Mouse (Mus musculus): ENCODE results near the gene Cutal. TPM values are rescaled to one million over a fixed set of nuclear protein-coding genes. Genes with fewer than 3 reads are reported as not detected.

Cutal gene
- total RNA-seq, 2 experiments from 2014 or later: 0.48 to 1.2 TPM

GRCm38 (mm10) chr2:34883190-34883589 lies 9.0 kb downstream of the Cutal start:
- DNase-seq (ENCODE audit: low spot score in 2 of 2): no peak

- DNase-seq (ENCODE audit: low spot score in 2 of 2): no peak
Observed at GRCm38 (mm10) chr2:34884186-34884585, 10.0 kb downstream of the Cutal start.

GRCm38 (mm10) chr2:34893950-34894349 lies 19.8 kb downstream of the Cutal start:
- DNase-seq (ENCODE audit: low spot score in 2 of 2): no peak

DNA sequence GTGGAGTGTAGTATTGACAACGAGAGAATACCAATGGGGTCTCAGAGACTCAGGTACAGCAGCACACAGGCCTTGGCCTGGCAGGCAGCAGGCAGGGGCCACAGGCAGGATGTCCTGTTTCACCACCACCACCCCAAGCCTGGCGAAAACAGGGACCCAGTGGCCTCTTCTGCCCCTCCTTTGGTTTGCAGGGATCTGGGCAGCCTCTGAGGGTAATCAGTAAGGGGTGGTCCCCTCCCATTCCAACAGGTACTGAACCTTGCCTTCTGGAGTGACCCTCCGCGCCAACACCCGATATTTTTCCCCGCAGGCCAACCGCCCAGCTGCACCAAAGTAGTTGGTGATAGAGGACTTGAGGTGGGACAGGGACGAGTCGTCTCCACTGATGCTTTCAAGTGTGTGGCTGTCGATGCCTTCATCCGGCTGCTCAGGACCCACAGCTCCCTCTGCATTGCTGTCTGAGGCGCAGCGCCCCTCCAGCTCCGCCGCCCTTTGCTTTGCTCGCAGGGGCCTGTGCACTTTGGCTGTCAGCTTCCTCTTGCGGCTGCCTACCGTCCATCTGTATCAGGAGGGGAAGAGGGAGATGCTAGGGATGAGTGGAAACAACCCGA lies 21.4 kb downstream of the Cutal start:
- DNase-seq (ENCODE audit: low spot score in 2 of 2): no peak

DNA sequence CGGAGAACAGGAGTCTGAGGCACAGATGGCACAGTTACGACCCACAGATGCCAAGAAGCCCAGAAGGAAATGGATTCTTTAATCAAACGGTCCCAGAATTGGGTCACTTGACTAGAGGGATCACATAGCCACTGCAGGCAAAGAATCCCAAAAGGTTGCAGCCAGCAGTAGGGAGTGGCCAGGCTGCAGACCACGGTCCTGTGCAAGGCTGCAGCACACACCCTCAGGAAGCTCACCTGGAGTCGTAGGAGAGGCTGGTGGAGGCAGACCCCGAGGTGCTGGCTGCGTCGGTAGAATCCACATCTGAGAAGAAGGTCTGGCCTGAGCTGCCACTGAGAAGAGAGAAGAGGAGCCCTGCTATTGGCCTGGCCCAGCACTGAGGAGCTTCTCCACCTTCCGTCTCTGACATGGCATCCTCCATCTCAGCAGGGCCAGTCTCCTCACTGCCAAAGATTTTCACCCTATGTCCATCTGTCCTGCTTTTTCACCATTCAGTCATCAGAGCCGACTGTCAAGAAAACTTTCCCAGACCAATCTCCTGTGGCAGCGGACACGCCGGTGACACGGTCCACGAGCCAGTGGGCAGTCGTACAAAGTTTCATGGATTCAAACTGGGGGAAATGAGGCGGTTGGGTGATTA lies 22.7 kb downstream of the Cutal start:
- no peak for DNase-seq (ENCODE audit: low spot score in 2 of 2)

DNA sequence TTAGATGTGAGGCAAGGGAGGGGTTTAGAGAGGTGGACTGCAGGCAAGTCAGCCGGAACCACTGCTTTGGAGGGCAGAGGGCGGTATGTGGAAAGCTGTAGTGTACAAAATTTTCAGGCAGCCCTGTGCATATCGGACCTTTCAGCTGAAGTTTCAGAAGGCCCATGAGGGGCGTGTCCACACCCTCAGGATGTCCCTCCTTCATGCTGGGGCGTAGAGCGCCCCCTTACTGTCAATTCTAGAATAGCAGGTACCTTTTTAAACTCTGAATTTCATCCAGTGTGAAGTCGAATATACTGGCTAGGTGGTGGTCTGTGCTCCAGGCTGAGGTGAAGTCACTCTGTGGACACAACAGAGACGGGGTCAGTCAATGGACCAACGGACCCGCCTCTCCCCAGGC lies 23.6 kb downstream of the Cutal start:
- no peak for DNase-seq (ENCODE audit: low spot score in 2 of 2)

DNA sequence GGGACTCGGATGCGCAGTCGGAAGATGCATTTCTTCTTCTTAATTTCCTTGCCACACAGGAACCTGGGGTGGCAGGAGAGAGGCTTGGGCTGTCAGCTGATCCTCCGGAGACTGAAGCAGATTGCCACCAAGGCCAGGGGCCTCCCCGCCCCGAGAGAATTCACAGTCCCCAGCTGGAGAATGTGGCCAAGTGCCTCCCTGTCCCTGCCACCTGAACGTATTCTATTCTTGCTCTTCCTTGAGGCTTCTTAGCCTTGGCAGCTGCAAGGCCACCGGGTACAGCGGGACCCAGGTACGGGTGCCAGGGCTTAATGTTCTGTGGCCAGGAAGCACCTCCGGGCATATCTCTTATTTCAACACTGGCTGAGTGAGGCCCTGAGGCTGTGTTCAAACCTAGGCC lies 25.5 kb downstream of the Cutal start:
- no peak for DNase-seq (ENCODE audit: low spot score in 2 of 2)

GRCm38 (mm10) chr2:34900412-34900811 lies 26.2 kb downstream of the Cutal start:
- DNase-seq (ENCODE audit: low spot score in 2 of 2): no peak

- no peak for DNase-seq (ENCODE audit: low spot score in 2 of 2)
Observed at GRCm38 (mm10) chr2:34901726-34902125, 27.5 kb downstream of the Cutal start.

GRCm38 (mm10) chr2:34902731-34903130 lies 28.5 kb downstream of the Cutal start:
- DNase-seq (ENCODE audit: low spot score in 2 of 2): no peak

DNA sequence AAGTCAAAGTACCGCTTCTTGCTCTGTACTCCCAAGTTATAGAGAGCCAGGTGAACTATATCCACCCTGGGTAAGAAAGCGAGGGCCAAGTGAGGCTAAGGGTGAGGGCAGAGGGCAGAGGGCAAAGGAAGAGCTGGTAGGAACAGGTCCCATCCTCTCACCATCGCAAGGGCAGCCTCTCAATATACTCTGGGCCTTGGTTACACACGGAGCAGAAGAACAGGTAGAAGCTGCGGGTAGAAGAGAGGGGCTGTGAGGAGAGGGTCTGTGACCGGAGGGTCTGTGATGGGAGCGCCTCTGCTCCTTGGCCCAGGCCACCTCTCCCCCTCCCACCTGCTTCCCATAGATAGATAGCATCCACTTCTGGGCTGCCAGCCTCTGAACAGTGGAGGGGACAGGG lies 29.0 kb downstream of the Cutal start:
- DNase-seq (ENCODE audit: low spot score in 2 of 2): no peak

GRCm38 (mm10) chr2:34903652-34904405 lies 29.6 kb downstream of the Cutal start:
- DNase-seq (ENCODE audit: low spot score in 2 of 2): no peak

GRCm38 (mm10) chr2:34904849-34905542 lies 30.8 kb downstream of the Cutal start:
- DNase-seq (ENCODE audit: low spot score in 2 of 2): peak; percentile 99

- DNase-seq (ENCODE audit: low spot score in 2 of 2): no peak
Observed at GRCm38 (mm10) chr2:34906426-34906825, 32.2 kb downstream of the Cutal start.

DNA sequence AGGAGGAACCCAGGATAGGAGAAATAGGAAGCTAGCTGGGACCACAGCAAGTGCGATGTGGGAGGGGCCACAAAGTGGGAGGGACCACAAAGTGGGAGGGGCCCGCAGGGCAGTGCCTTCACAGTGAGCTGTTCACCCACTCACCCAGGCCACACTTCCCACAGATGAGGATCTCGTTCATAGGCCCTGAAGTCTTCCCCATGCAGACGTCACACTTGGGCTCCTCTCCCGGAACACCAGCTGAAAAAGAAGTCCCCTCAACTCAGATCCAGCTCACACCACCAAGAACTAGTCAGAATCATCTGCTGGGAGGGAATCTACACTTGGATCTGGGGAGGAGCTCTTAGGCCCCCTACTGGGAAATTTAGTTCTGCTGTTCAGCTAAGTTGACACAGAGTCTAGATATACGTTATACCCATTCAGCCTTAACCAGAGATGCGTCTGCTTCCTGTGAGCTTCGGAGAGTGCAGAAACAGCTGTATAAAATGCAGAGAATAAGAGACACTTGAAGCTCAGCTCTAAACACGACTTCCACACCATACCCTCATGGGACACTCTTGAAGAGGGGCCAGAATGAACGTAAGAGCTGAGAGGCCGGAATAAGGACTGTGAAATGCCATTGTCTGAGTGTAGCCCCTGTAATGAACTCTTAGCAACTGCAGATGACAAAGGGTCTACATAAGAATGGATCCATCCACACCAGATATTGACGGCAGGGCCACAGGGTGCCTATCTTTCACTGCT lies 32.8 kb downstream of the Cutal start:
- DNase-seq (ENCODE audit: low spot score in 2 of 2): no peak

GRCm38 (mm10) chr2:34909719-34910118 lies 35.5 kb downstream of the Cutal start:
- DNase-seq (ENCODE audit: low spot score in 2 of 2): no peak

DNA sequence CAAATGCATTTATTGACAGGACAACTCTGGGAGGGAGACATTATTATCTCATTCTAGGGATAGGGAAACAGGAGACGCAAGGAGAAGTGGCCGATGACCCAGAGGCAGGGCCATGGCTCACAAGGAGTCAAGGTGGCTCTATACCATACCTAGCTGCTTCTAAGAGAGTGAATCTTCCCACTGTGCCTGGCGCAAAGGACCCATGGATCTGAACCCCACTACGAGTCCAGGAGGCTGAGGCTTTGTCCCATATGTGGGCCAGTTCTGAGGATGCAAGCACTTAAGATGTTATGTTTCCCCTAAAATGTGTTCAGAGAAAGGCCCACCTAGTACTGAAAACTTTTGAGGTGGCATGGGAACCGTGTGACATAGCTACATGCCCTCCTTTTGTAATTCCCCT lies 37.7 kb downstream of the Cutal start:
- no peak for DNase-seq (ENCODE audit: low spot score in 2 of 2)

- no peak for DNase-seq (ENCODE audit: low spot score in 2 of 2)
Observed at GRCm38 (mm10) chr2:34912613-34913012, 38.4 kb downstream of the Cutal start.

DNA sequence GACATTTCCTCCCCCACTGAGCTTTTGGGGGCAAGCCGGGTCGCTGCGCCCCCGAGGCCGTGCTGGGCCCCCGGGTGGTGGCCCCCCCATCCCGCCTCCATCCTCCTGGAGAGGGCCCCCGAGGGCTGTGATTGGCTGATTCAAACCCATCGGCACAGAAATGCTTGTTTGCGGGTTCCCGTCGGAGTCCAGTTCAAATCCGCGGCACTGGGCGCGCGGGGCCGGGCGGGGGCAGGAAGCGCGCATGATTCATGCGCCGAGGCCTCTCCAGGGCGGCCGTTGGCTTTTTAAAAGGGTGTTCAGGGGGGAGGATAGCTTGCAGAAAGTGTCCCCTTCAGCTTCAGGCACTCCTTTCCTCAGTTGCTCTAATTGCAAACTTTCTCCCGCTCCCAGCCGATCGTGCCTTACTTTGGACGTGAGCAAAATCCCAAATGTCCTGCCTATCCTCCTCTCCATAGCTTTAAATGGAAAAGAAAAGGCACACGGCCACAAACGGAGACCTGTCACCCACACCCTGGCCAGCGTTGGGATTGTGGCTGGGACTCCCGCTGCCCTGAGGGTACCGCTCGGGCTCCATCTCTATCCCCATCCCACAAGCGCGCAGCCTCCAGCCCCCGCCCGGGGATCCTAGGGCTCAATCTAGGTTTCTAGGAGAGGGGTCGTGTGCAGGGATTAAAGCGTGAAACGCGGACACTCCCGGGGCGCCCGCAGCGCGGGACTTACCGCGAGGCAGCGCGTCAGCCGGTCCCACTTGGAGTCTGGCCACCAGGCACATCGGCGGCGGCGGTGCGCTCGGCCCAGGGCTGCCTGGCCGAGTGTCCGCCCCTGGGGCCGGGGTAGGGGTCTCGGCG lies 39.2 kb downstream of the Cutal start, which contains the start of gene Phf19:
Gene Phf19, minus strand, starts transcription at position 809 of the 851 bp plus-strand sequence.
- no peak for DNase-seq (ENCODE audit: low spot score in 2 of 2)

Data from layer of hippocampus, adult 18-20 months (tissue).